Mouse (Mus musculus) cerebellum, postnatal 10 days (tissue): Measurements from ENCODE around the gene Npb.
A peak's percentile ranks its signal among the peaks of the same experiment; 100 is the strongest.
"Not testable (repeated sequence)": the region's sequence is repeated elsewhere in the genome, so short reads cannot be mapped to it uniquely, and the experiment has no call there.

Experiments
- DNase-seq, 2 experiments: peaks; one replicate each; pipeline ENCODE4 v3.0.0; 2021; ENCODE audit warnings: mixed read lengths in 2 of 2

Npb gene

GRCm38 (mm10) chr11:120608241-120609034 is at the start of gene Npb:
Gene Npb (plus strand): TSS chr11:120608477.
- peak in 1 of 2 experiments; percentile 30 for DNase-seq

- DNase-seq: not testable (repeated sequence)
These were observed 49.4 kb upstream of the Npb start for GRCm38 (mm10) chr11:120558843-120559242.

GRCm38 (mm10) chr11:120560952-120561728 is 47.1 kb upstream of the Npb start:
- DNase-seq: no peak

- no peak for DNase-seq
These were observed 45.3 kb upstream of the Npb start for GRCm38 (mm10) chr11:120562949-120563348.

- DNase-seq: no peak
These were observed 43.2 kb upstream of the Npb start for GRCm38 (mm10) chr11:120565114-120565513.

GRCm38 (mm10) chr11:120568324-120568723 is 40.0 kb upstream of the Npb start:
- DNase-seq: no peak

- no peak for DNase-seq
These were observed 37.2 kb upstream of the Npb start for GRCm38 (mm10) chr11:120571122-120571521.

- peak; percentile 20 to 34 for DNase-seq
These were observed 36.4 kb upstream of the Npb start for GRCm38 (mm10) chr11:120571754-120572416.

GRCm38 (mm10) chr11:120572417-120572751 is 35.9 kb upstream of the Npb start:
- DNase-seq: no peak

- DNase-seq: peak; percentile 100
These were observed 35.3 kb upstream of the Npb start, which contains the start of gene P4hb for GRCm38 (mm10) chr11:120572752-120573584. Gene P4hb (minus strand): TSS chr11:120573253.

- DNase-seq: no peak
These were observed 34.5 kb upstream of the Npb start for GRCm38 (mm10) chr11:120573585-120574277.

- no peak for DNase-seq
These were observed 34.0 kb upstream of the Npb start for GRCm38 (mm10) chr11:120574278-120574600.

- no peak for DNase-seq
These were observed 33.2 kb upstream of the Npb start for GRCm38 (mm10) chr11:120575046-120575445.

- no peak for DNase-seq
These were observed 32.3 kb upstream of the Npb start for GRCm38 (mm10) chr11:120575940-120576339.

GRCm38 (mm10) chr11:120576365-120576981 is 31.8 kb upstream of the Npb start:
- no peak for DNase-seq

GRCm38 (mm10) chr11:120577211-120578023 is 30.9 kb upstream of the Npb start:
- DNase-seq: peak; percentile 50 to 61

GRCm38 (mm10) chr11:120578024-120578693 is 30.1 kb upstream of the Npb start:
- DNase-seq: no peak

GRCm38 (mm10) chr11:120578694-120579243 is 29.5 kb upstream of the Npb start:
- peak; percentile 35 to 45 for DNase-seq

GRCm38 (mm10) chr11:120579316-120580107 is 28.8 kb upstream of the Npb start:
- DNase-seq: peak; percentile 90 to 94
